Mouse (Mus musculus): Measurements from ENCODE around the gene Etv4.

Gene Etv4

DNA sequence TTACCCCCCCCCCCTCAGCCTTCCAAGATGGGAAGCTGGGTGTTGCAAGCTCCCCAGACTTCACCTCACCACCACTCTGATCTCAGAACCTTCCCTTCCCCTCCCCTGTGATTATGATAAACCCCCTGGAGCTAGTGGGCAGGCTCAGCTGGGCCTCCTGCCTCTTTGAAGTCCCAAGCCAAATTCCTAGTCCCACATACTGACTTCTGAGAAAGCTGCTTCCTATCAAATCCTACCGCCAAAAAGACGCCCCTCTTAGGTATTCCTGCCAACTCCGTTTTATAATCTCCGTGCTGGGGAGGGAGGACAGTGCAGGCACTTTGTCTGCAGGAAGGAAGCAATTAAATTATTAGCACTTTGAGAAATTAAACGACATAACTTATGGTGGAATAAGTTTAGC lies 16.2 kb upstream of the Etv4 start:
- TF ChIP-seq CTCF (conservative IDR thresholded peaks at IDR 0.05; ENCODE audit: low read length): no peak
- TF ChIP-seq POU5F1 (IDR thresholded peaks at IDR 0.05; ENCODE audit: borderline replicate concordance, low read length): no peak
- no peak for TF ChIP-seq NANOG (IDR thresholded peaks at IDR 0.05; ENCODE audit: borderline replicate concordance, low read length)
- Histone ChIP-seq H3K36me3 (ENCODE audit: insufficient read depth, low read length) (no peaks in the 10 kb centered on the region), H3K9me3 (ENCODE audit: low read length) (no peaks in the 10 kb centered on the region), H3K27me3 (ENCODE audit: insufficient read depth, low read length) (peaks cover 6% of the 10 kb centered on the region), H3K4me3 (replicated peaks; ENCODE audit: low read length) (no peak overlapping the region), H3K4me1 (replicated peaks; ENCODE audit: low read depth, low read length) (peaks cover 24% of the 10 kb centered on the region)

GRCm38 (mm10) chr11:101798083-101798482 lies 12.9 kb upstream of the Etv4 start:
- H3K4me1 ChIP-seq (replicated peaks; ENCODE audit: low read depth, low read length): peaks cover 32% of the 10 kb centered on the region
- no peaks in the 10 kb centered on the region for H3K9me3 ChIP-seq (ENCODE audit: low read length)
- H3K36me3 ChIP-seq (ENCODE audit: insufficient read depth, low read length): no peaks in the 10 kb centered on the region
- no peak overlapping the region for H3K4me3 ChIP-seq (replicated peaks; ENCODE audit: low read length)
- H3K27me3 ChIP-seq (ENCODE audit: insufficient read depth, low read length): no peaks in the 10 kb centered on the region
- no peak for TF ChIP-seq POU5F1 (IDR thresholded peaks at IDR 0.05; ENCODE audit: borderline replicate concordance, low read length)
- TF ChIP-seq CTCF (conservative IDR thresholded peaks at IDR 0.05; ENCODE audit: low read length): no peak
- TF ChIP-seq NANOG (IDR thresholded peaks at IDR 0.05; ENCODE audit: borderline replicate concordance, low read length): no peak

- no peaks in the 10 kb centered on the region for H3K36me3 ChIP-seq (ENCODE audit: insufficient read depth, low read length)
- H3K4me1 ChIP-seq (replicated peaks; ENCODE audit: low read depth, low read length): peaks cover 35% of the 10 kb centered on the region
- H3K4me3 ChIP-seq (replicated peaks; ENCODE audit: low read length): no peak overlapping the region
- no peaks in the 10 kb centered on the region for H3K9me3 ChIP-seq (ENCODE audit: low read length)
- TF ChIP-seq POU5F1 (IDR thresholded peaks at IDR 0.05; ENCODE audit: borderline replicate concordance, low read length) (no peak), CTCF (conservative IDR thresholded peaks at IDR 0.05; ENCODE audit: low read length) (no peak), NANOG (IDR thresholded peaks at IDR 0.05; ENCODE audit: borderline replicate concordance, low read length) (no peak)
- no peaks in the 10 kb centered on the region for H3K27me3 ChIP-seq (ENCODE audit: insufficient read depth, low read length)
Measured at GRCm38 (mm10) chr11:101797355-101797754, 12.2 kb upstream of the Etv4 start.

- 0 out of 2 replicates have a peak, but pooled peaks cover 2% of the 10 kb centered on the region for H3K36me3 ChIP-seq (ENCODE audit: insufficient read depth, low read length)
- peaks cover 8% of the 10 kb centered on the region; the same call in 1 of the 2 replicates for H3K27me3 ChIP-seq (ENCODE audit: insufficient read depth, low read length)
- no peak for TF ChIP-seq NANOG (IDR thresholded peaks at IDR 0.05; ENCODE audit: borderline replicate concordance, low read length)
- no peak for TF ChIP-seq POU5F1 (IDR thresholded peaks at IDR 0.05; ENCODE audit: borderline replicate concordance, low read length)
- TF ChIP-seq CTCF (conservative IDR thresholded peaks at IDR 0.05; ENCODE audit: low read length): no peak
- peak overlapping the region; percentile 52 for H3K4me3 ChIP-seq (replicated peaks; ENCODE audit: low read length)
- peaks cover 69% of the 10 kb centered on the region for H3K4me1 ChIP-seq (replicated peaks; ENCODE audit: low read depth, low read length)
- H3K9me3 ChIP-seq (ENCODE audit: low read length): no peaks in the 10 kb centered on the region
Measured at GRCm38 (mm10) chr11:101790811-101791526, 5.8 kb upstream of the Etv4 start.

DNA sequence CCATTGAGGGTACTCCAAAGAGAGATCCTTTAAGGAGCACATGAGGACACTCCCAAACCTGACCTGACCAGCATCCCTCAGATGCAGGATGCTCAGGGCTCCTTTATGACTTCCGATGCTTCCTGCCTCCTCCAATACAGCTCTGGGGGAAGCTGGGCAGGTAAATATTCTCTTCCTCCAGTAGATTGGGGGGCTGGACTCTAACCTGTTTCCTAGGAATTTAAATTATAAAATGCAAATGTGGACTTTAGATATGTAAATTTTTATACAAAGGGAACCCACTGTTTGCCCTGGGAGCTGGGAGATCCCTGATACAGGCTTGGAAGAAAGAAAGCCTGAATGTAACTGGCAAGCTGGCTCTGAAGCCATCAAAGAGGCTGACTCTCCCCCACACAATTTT lies 2.3 kb upstream of the Etv4 start:
- TF ChIP-seq CTCF (conservative IDR thresholded peaks at IDR 0.05; ENCODE audit: low read length) (no peak), NANOG (IDR thresholded peaks at IDR 0.05; ENCODE audit: borderline replicate concordance, low read length) (no peak; the same call in 1 of the 2 replicates), POU5F1 (IDR thresholded peaks at IDR 0.05; ENCODE audit: borderline replicate concordance, low read length) (peak; percentile 59)
- peaks cover 4% of the 10 kb centered on the region; the same call in 1 of the 2 replicates for H3K36me3 ChIP-seq (ENCODE audit: insufficient read depth, low read length)
- H3K4me3 ChIP-seq (replicated peaks; ENCODE audit: low read length): peak overlapping the region; percentile 88
- peaks cover 80% of the 10 kb centered on the region for H3K4me1 ChIP-seq (replicated peaks; ENCODE audit: low read depth, low read length)
- H3K27me3 ChIP-seq (ENCODE audit: insufficient read depth, low read length): peaks cover 18% of the 10 kb centered on the region
- no peaks in the 10 kb centered on the region for H3K9me3 ChIP-seq (ENCODE audit: low read length)

DNA sequence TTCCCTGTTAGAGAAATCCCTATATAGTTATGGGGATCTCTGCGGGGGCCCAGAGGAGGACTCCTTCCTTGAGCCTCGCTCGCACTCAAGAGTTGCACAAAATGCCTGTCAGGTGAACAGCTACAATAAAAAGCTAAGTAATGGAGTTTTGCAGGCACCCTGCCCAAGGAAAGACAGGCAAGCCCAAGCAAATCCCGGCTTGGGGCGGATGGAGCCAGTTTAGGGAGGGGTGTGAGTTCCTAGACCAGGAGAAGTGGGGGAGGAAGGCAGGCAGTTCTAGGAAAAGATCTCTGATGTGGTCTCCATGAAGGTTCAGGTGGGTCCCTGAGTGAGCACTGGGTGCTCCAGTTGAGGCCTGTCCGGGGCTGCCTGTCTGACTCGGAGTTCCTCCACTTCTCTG lies 1.5 kb upstream of the Etv4 start:
- H3K27me3 ChIP-seq (ENCODE audit: insufficient read depth, low read length): peaks cover 18% of the 10 kb centered on the region
- peak overlapping the region; percentile 88 for H3K4me3 ChIP-seq (replicated peaks; ENCODE audit: low read length)
- TF ChIP-seq CTCF (conservative IDR thresholded peaks at IDR 0.05; ENCODE audit: low read length): no peak
- no peak for TF ChIP-seq NANOG (IDR thresholded peaks at IDR 0.05; ENCODE audit: borderline replicate concordance, low read length)
- TF ChIP-seq POU5F1 (IDR thresholded peaks at IDR 0.05; ENCODE audit: borderline replicate concordance, low read length): no peak
- H3K36me3 ChIP-seq (ENCODE audit: insufficient read depth, low read length): peaks cover 7% of the 10 kb centered on the region; the same call in 1 of the 2 replicates
- no peaks in the 10 kb centered on the region for H3K9me3 ChIP-seq (ENCODE audit: low read length)
- peaks cover 80% of the 10 kb centered on the region for H3K4me1 ChIP-seq (replicated peaks; ENCODE audit: low read depth, low read length)

DNA sequence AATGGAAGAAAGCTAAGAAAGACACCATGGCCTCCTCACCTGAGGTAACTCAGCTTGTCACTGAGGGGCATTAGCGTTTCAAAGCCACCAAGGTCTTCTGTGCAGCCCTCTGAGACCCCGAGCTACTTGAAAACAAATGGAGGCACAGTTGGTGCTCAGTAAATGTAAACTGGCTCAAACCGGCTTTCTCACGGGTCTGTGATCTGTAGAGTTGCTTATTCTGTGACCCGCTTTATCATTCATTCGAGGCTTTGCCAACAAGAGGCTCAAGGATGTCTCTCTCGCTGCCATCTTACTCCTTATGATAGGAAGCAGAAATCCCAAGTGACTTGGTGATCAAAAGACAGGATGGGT lies 658 bp upstream of the Etv4 start:
- H3K36me3 ChIP-seq (ENCODE audit: insufficient read depth, low read length): peaks cover 13% of the 10 kb centered on the region; the same call in 1 of the 2 replicates
- 0 out of 2 replicates have a peak, but pooled peaks have one; percentile 39 for TF ChIP-seq NANOG (IDR thresholded peaks at IDR 0.05; ENCODE audit: borderline replicate concordance, low read length)
- no peak for TF ChIP-seq POU5F1 (IDR thresholded peaks at IDR 0.05; ENCODE audit: borderline replicate concordance, low read length)
- H3K9me3 ChIP-seq (ENCODE audit: low read length): no peaks in the 10 kb centered on the region
- peak overlapping the region; percentile 88 for H3K4me3 ChIP-seq (replicated peaks; ENCODE audit: low read length)
- H3K27me3 ChIP-seq (ENCODE audit: insufficient read depth, low read length): peaks cover 21% of the 10 kb centered on the region
- peaks cover 80% of the 10 kb centered on the region for H3K4me1 ChIP-seq (replicated peaks; ENCODE audit: low read depth, low read length)

DNA sequence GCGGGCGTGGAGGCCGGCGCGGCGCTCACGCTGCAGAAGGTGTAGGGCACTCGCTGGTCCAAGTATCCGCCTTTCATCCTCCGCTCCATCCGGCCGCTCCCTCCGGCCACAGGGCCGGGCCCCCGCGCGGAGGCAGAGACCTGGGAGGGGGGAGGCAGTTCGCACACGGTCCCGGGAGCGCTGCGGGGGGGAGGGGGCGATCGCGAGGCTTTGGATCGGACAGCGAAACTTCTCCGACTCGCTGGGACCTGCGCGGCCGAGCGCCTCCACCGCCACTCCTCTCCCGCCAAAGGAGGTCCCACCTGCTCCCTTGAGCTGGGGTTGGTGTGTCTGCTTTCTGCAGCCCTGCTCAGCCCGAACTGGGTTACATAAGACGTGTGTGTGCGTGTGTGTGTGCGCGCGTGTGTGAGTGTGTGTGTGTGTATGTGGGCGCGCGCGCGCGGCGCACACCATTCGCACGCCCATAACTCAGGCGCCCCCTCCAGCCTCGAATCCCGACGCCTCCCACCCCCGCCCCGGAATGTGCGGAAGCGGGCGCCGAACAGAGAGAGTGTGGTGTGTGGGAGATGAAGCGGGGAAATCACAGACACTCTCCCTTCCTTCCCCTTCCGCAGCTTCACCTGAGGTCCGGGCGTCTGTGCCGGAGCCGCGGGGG lies 556 bp downstream of the Etv4 start:
- Histone ChIP-seq H3K27me3 (ENCODE audit: insufficient read depth, low read length) (peaks cover 21% of the 10 kb centered on the region), H3K9me3 (ENCODE audit: low read length) (no peaks in the 10 kb centered on the region), H3K4me1 (replicated peaks; ENCODE audit: low read depth, low read length) (peaks cover 86% of the 10 kb centered on the region), H3K4me3 (replicated peaks; ENCODE audit: low read length) (peak overlapping the region; percentile 88), H3K36me3 (ENCODE audit: insufficient read depth, low read length) (peaks cover 24% of the 10 kb centered on the region)
- no peak for TF ChIP-seq POU5F1 (IDR thresholded peaks at IDR 0.05; ENCODE audit: borderline replicate concordance, low read length)
- no peak for TF ChIP-seq NANOG (IDR thresholded peaks at IDR 0.05; ENCODE audit: borderline replicate concordance, low read length)
- no peak for TF ChIP-seq CTCF (conservative IDR thresholded peaks at IDR 0.05; ENCODE audit: low read length)

All from E14TG2a.4 (cell line).